Mouse (Mus musculus): ENCODE results near the gene Tesk1. TPM values are rescaled to one million over a fixed set of nuclear protein-coding genes. Genes with fewer than 3 reads are reported as not detected.

Gene Tesk1
- polyA plus RNA-seq, 1 experiment from 2014 or later: 19.0 TPM

- H3K4me2 ChIP-seq (ENCODE audit: low read depth, low read length): peak overlapping the region; percentile 85
- under 1% methylated on average over 33 of the region's 33 CpGs for WGBS
Measured at GRCm38 (mm10) chr4:43442044-43442443, 305 bp downstream of the Tesk1 start.

GRCm38 (mm10) chr4:43442456-43443361, 970 bp downstream of the Tesk1 start:
- peak overlapping the region; percentile 99 for H3K9ac ChIP-seq (replicated peaks; ENCODE audit: low read depth, low read length)
- H3K4me2 ChIP-seq (ENCODE audit: low read depth, low read length): peak overlapping the region; percentile 85
- H3K36me3 ChIP-seq (ENCODE audit: control insufficient read depth, insufficient read depth, low read length): peaks cover 25% of the 10 kb centered on the region
- H3K4me3 ChIP-seq (ENCODE audit: low read depth, low read length): peak overlapping the region; percentile 98
- H3K9me3 ChIP-seq (ENCODE audit: control insufficient read depth, low read length): no peaks in the 10 kb centered on the region
- WGBS: under 1% methylated on average over 82 of the region's 88 CpGs
- ATAC-seq (ENCODE audit: low read depth): peak; percentile 73
- H3K27ac ChIP-seq (ENCODE audit: low read depth, low read length): peak overlapping the region; percentile 95
- H3K27me3 ChIP-seq (ENCODE audit: control insufficient read depth, insufficient read depth, low read length): no peaks in the 10 kb centered on the region
- H3K4me1 ChIP-seq (ENCODE audit: control insufficient read depth, insufficient read depth, low read length): peaks cover 12% of the 10 kb centered on the region

More at GRCm38 (mm10) chr4:43442044-43442443, 305 bp downstream of the Tesk1 start:
- H3K27me3 ChIP-seq (ENCODE audit: control insufficient read depth, insufficient read depth, low read length): no peaks in the 10 kb centered on the region
- H3K9me3 ChIP-seq (ENCODE audit: control insufficient read depth, low read length): no peaks in the 10 kb centered on the region
- H3K27ac ChIP-seq (ENCODE audit: low read depth, low read length): peak overlapping the region; percentile 95
- peaks cover 12% of the 10 kb centered on the region for H3K4me1 ChIP-seq (ENCODE audit: control insufficient read depth, insufficient read depth, low read length)
- H3K4me3 ChIP-seq (ENCODE audit: low read depth, low read length): peak overlapping the region; percentile 98
- peak overlapping the region; percentile 99 for H3K9ac ChIP-seq (replicated peaks; ENCODE audit: low read depth, low read length)
- ATAC-seq (ENCODE audit: low read depth): peak; percentile 95
- H3K36me3 ChIP-seq (ENCODE audit: control insufficient read depth, insufficient read depth, low read length): peaks cover 18% of the 10 kb centered on the region

- Histone ChIP-seq H3K27ac (ENCODE audit: low read depth, low read length) (peak overlapping the region; percentile 95), H3K4me1 (ENCODE audit: control insufficient read depth, insufficient read depth, low read length) (peaks cover 12% of the 10 kb centered on the region), H3K9me3 (ENCODE audit: control insufficient read depth, low read length) (no peaks in the 10 kb centered on the region), H3K4me3 (ENCODE audit: low read depth, low read length) (peak overlapping the region; percentile 98), H3K4me2 (ENCODE audit: low read depth, low read length) (peak overlapping the region; percentile 85), H3K36me3 (ENCODE audit: control insufficient read depth, insufficient read depth, low read length) (peaks cover 32% of the 10 kb centered on the region), H3K27me3 (ENCODE audit: control insufficient read depth, insufficient read depth, low read length) (no peaks in the 10 kb centered on the region), H3K9ac (replicated peaks; ENCODE audit: low read depth, low read length) (peak overlapping the region; percentile 99)
- WGBS: under 1% methylated on average over 28 of the region's 28 CpGs
- ATAC-seq (ENCODE audit: low read depth): peak; percentile 4
Measured at GRCm38 (mm10) chr4:43443511-43443910, 1.8 kb downstream of the Tesk1 start.

- H3K27ac ChIP-seq (ENCODE audit: low read depth, low read length): no peak overlapping the region
- no peak for ATAC-seq (ENCODE audit: low read depth)
- H3K9me3 ChIP-seq (ENCODE audit: control insufficient read depth, low read length): no peaks in the 10 kb centered on the region
- H3K36me3 ChIP-seq (ENCODE audit: control insufficient read depth, insufficient read depth, low read length): peaks cover 32% of the 10 kb centered on the region
- 80% methylated on average over 13 of the region's 13 CpGs for WGBS
- H3K4me1 ChIP-seq (ENCODE audit: control insufficient read depth, insufficient read depth, low read length): peaks cover 12% of the 10 kb centered on the region
- H3K4me3 ChIP-seq (ENCODE audit: low read depth, low read length): no peak overlapping the region
- no peak overlapping the region for H3K4me2 ChIP-seq (ENCODE audit: low read depth, low read length)
- H3K27me3 ChIP-seq (ENCODE audit: control insufficient read depth, insufficient read depth, low read length): no peaks in the 10 kb centered on the region
- H3K9ac ChIP-seq (replicated peaks; ENCODE audit: low read depth, low read length): no peak overlapping the region
Measured at GRCm38 (mm10) chr4:43447251-43447650, 5.5 kb downstream of the Tesk1 start.

- Histone ChIP-seq H3K27ac (ENCODE audit: low read depth, low read length) (no peak overlapping the region), H3K4me2 (ENCODE audit: low read depth, low read length) (no peak overlapping the region), H3K27me3 (ENCODE audit: control insufficient read depth, insufficient read depth, low read length) (no peaks in the 10 kb centered on the region), H3K4me3 (ENCODE audit: low read depth, low read length) (no peak overlapping the region), H3K9me3 (ENCODE audit: control insufficient read depth, low read length) (no peaks in the 10 kb centered on the region), H3K36me3 (ENCODE audit: control insufficient read depth, insufficient read depth, low read length) (peaks cover 32% of the 10 kb centered on the region), H3K9ac (replicated peaks; ENCODE audit: low read depth, low read length) (no peak overlapping the region), H3K4me1 (ENCODE audit: control insufficient read depth, insufficient read depth, low read length) (peaks cover 17% of the 10 kb centered on the region)
- WGBS: 87% methylated on average over 3 of the region's 3 CpGs
- no peak for ATAC-seq (ENCODE audit: low read depth)
Measured at GRCm38 (mm10) chr4:43448554-43448953, 6.8 kb downstream of the Tesk1 start.

- Histone ChIP-seq H3K36me3 (ENCODE audit: control insufficient read depth, insufficient read depth, low read length) (peaks cover 11% of the 10 kb centered on the region), H3K4me3 (ENCODE audit: low read depth, low read length) (no peak overlapping the region), H3K4me1 (ENCODE audit: control insufficient read depth, insufficient read depth, low read length) (peaks cover 9% of the 10 kb centered on the region; the same call in 1 of the 2 replicates), H3K9ac (replicated peaks; ENCODE audit: low read depth, low read length) (no peak overlapping the region), H3K27me3 (ENCODE audit: control insufficient read depth, insufficient read depth, low read length) (no peaks in the 10 kb centered on the region), H3K27ac (ENCODE audit: low read depth, low read length) (no peak overlapping the region), H3K9me3 (ENCODE audit: control insufficient read depth, low read length) (no peaks in the 10 kb centered on the region), H3K4me2 (ENCODE audit: low read depth, low read length) (no peak overlapping the region)
- ATAC-seq (ENCODE audit: low read depth): no peak
- 70% methylated on average over 11 of the region's 11 CpGs for WGBS
Measured at GRCm38 (mm10) chr4:43452315-43452714, 10.6 kb downstream of the Tesk1 start.

- Histone ChIP-seq H3K4me2 (ENCODE audit: low read depth, low read length) (peak overlapping the region; percentile 33), H3K27ac (ENCODE audit: low read depth, low read length) (no peak overlapping the region), H3K27me3 (ENCODE audit: control insufficient read depth, insufficient read depth, low read length) (no peaks in the 10 kb centered on the region), H3K36me3 (ENCODE audit: control insufficient read depth, insufficient read depth, low read length) (0 out of 2 replicates have a peak, but pooled peaks cover under 1% of the 10 kb centered on the region), H3K9me3 (ENCODE audit: control insufficient read depth, low read length) (no peaks in the 10 kb centered on the region), H3K4me1 (ENCODE audit: control insufficient read depth, insufficient read depth, low read length) (peaks cover 9% of the 10 kb centered on the region; the same call in 1 of the 2 replicates), H3K9ac (replicated peaks; ENCODE audit: low read depth, low read length) (0 out of 2 replicates have a peak overlapping the region, but pooled peaks have one; percentile 21), H3K4me3 (ENCODE audit: low read depth, low read length) (no peak overlapping the region)
- ATAC-seq (ENCODE audit: low read depth): no peak
- 0% methylated on average over 18 of the region's 18 CpGs for WGBS
Measured at GRCm38 (mm10) chr4:43453413-43453812, 11.7 kb downstream of the Tesk1 start.

GRCm38 (mm10) chr4:43454041-43454836, 12.5 kb downstream of the Tesk1 start, which contains the start of gene Cd72:
Cd72 (minus strand) TSS chr4:43454628.
- 29% methylated on average over 20 of the region's 20 CpGs for WGBS
- Histone ChIP-seq H3K27ac (ENCODE audit: low read depth, low read length) (no peak within 1 kb of the TSS), H3K4me2 (ENCODE audit: low read depth, low read length) (peak within 1 kb of the TSS; percentile 33)

More at GRCm38 (mm10) chr4:43454041-43454836, 12.5 kb downstream of the Tesk1 start, which contains the start of gene Cd72:
- 0 out of 2 replicates have a peak within 1 kb of the TSS, but pooled peaks have one; percentile 21 for H3K9ac ChIP-seq (replicated peaks; ENCODE audit: low read depth, low read length)
- no peaks in the 10 kb centered on the region for H3K27me3 ChIP-seq (ENCODE audit: control insufficient read depth, insufficient read depth, low read length)
- no peaks in the 10 kb centered on the region for H3K9me3 ChIP-seq (ENCODE audit: control insufficient read depth, low read length)
- H3K4me1 ChIP-seq (ENCODE audit: control insufficient read depth, insufficient read depth, low read length): peaks cover 9% of the 10 kb centered on the region; the same call in 1 of the 2 replicates
- no peak within 1 kb of the TSS for H3K4me3 ChIP-seq (ENCODE audit: low read depth, low read length)
- H3K36me3 ChIP-seq (ENCODE audit: control insufficient read depth, insufficient read depth, low read length): no peaks in the 10 kb centered on the region
- ATAC-seq (ENCODE audit: low read depth): no peak

All from neural tube, embryonic 14.5 days (tissue).